In the genomic region with DNA sequence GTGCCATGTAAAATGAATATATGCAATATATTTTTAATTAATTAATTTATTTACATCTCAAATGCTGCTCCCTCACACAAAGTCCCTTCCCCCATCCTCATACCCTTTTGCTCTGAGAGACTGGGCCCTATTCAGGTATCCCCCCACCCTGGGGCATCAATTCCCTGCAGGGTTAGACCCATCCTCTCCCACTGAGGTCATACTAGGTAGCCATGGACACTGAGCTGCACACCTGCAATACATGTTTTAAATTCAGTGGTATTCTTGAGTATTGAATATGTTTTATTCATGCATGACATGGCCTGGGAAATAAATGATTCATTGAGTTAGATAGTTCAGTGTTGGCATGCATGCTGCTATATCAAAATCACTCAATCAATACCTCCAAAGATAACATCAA, we compare ENCODE assay signal across 19 mouse cellular contexts.
"Had no signal": no experiment of that assay in that cellular context is flagged by ENCODE, and none has a peak within 500 bp of the region (broad histone marks: within the 10 kb centered on the region; RNA-seq: fewer than 3 reads in every experiment).

No protein-coding gene starts in this region.

- H3K9me3 ChIP-seq: intestine, embryonic 15.5 days; kidney, embryonic 15.5 days; limb, embryonic 15.5 days had no signal

- H3K36me3 ChIP-seq: intestine, embryonic 15.5 days; kidney, embryonic 15.5 days; limb, embryonic 15.5 days had no signal

- ATAC-seq: intestine, embryonic 15.5 days; liver, postnatal 0 days; lung, postnatal 0 days had no signal

- H3K4me2 ChIP-seq: intestine, embryonic 15.5 days; kidney, embryonic 15.5 days; limb, embryonic 15.5 days; liver, embryonic 11.5 days; lung, embryonic 14.5 days had no signal

- DNase-seq: kidney, adult 11 months; kidney, adult 8-10 months; kidney, postnatal 10 days; kidney, postnatal 36 days; liver, postnatal 0 days; lung, embryonic 14.5 days; right cerebral cortex, adult 18-20 months; right cerebral cortex, postnatal 14 days; spleen, adult 18-20 months; thymus, adult 18-20 months; thymus, postnatal 36 days had no signal

- H3K4me3 ChIP-seq: intestine, embryonic 15.5 days; kidney, embryonic 15.5 days; limb, embryonic 15.5 days; myocyte had no signal

- H3K27ac ChIP-seq: intestine, embryonic 15.5 days; kidney, embryonic 15.5 days; limb, embryonic 15.5 days; liver, embryonic 14.5 days; macrophage had no signal

- H3K9ac ChIP-seq: intestine, embryonic 15.5 days; kidney, embryonic 15.5 days; limb, embryonic 15.5 days; liver, embryonic 14.5 days; liver, postnatal 0 days; lung, embryonic 14.5 days had no signal

- H3K27me3 ChIP-seq: intestine, embryonic 15.5 days; kidney, embryonic 15.5 days; limb, embryonic 15.5 days had no signal

- H3K4me1 ChIP-seq: intestine, embryonic 15.5 days; kidney, embryonic 15.5 days; limb, embryonic 15.5 days had no signal
